Mouse (Mus musculus) stomach, embryonic 14.5 days (tissue): ENCODE measurements around the gene Zer1. TPM values are rescaled to one million over a fixed set of nuclear protein-coding genes. Genes with fewer than 3 reads are reported as not detected.
A peak's percentile ranks its signal among the peaks of the same experiment; 100 is the strongest.
"Not testable (repeated sequence)": the region's sequence is repeated elsewhere in the genome, so short reads cannot be mapped to it uniquely, and the experiment has no call there.

Experiments
- ATAC-seq: fragments of 200-750 bp; cut with Nextera tagmentation; 2 replicates; pipeline ENCODE4 v1.8.0; 2017; ENCODE audit warnings: low read depth, moderate TSS enrichment; ENCODE audit not compliant: insufficient number of reproducible peaks, insufficient read depth, low FRiP score
- H3K27ac ChIP-seq: fragments of 300-500 bp; sonication (generic); 2 replicates; pipeline ENCODE4 v1.5.1; 2014; ENCODE audit warnings: mild to moderate bottlenecking, low read length, moderate library complexity, mixed read lengths
- H3K27me3 ChIP-seq: fragments of 300-500 bp; sonication (generic); 2 replicates; pipeline ENCODE4 v1.6.1; 2014; ENCODE audit warnings: low read length, control low read depth, mixed read lengths; ENCODE audit not compliant: control insufficient read depth, insufficient read depth
- H3K36me3 ChIP-seq: fragments of 300-500 bp; sonication (generic); 2 replicates; pipeline ENCODE4 v1.6.1; 2014; ENCODE audit warnings: mild to moderate bottlenecking, control low read depth, low read length, moderate library complexity, mixed read lengths; ENCODE audit not compliant: control insufficient read depth, insufficient read depth
- H3K4me1 ChIP-seq: fragments of 300-500 bp; sonication (generic); 2 replicates; pipeline ENCODE4 v1.6.1; 2014; ENCODE audit warnings: low read length, control low read depth, mixed read lengths; ENCODE audit not compliant: control insufficient read depth, insufficient read depth
- H3K4me2 ChIP-seq: fragments of 300-500 bp; sonication (generic); replicated peaks from 2 replicates; pipeline ENCODE4 v1.6.1; 2014; ENCODE audit warnings: low read depth, low read length, control low read depth
- H3K4me3 ChIP-seq: fragments of 300-500 bp; sonication (generic); 2 replicates; pipeline ENCODE4 v1.5.1; 2014; ENCODE audit warnings: low read depth, low read length, control low read depth
- H3K9ac ChIP-seq: fragments of 300-500 bp; sonication (generic); replicated peaks from 2 replicates; pipeline ENCODE4 v1.6.1; 2014; ENCODE audit warnings: low read depth, mild to moderate bottlenecking, control low read depth, low read length, moderate library complexity, mixed read lengths
- H3K9me3 ChIP-seq: fragments of 300-500 bp; sonication (generic); 2 replicates; pipeline ENCODE4 v1.6.1; 2016; ENCODE audit warnings: low read depth, low read length, control low read depth; ENCODE audit not compliant: control insufficient read depth
- WGBS: fragments of 180-500 bp; shearing (Covaris S2); extraction: QIAGEN DNeasy Blood & Tissue Kit; methylation state at CpG from one replicate; pipeline ENCODE4 v1.1.7; 2014; 5-methylcytosine and 5-hydroxymethylcytosine counted together
- polyA plus RNA-seq: library from polyadenylated mRNA; unstranded; fragments of >200 nt; fragmentation: Nextera tagmentation; extraction: Ambion mirVana; gene quantifications from 2 replicates; pipeline ENCODE4 v1.2.1, GENCODE M21; 2014

Gene Zer1
- polyA plus RNA-seq, 1 experiment from 2014 or later, result 13.6 TPM

DNA sequence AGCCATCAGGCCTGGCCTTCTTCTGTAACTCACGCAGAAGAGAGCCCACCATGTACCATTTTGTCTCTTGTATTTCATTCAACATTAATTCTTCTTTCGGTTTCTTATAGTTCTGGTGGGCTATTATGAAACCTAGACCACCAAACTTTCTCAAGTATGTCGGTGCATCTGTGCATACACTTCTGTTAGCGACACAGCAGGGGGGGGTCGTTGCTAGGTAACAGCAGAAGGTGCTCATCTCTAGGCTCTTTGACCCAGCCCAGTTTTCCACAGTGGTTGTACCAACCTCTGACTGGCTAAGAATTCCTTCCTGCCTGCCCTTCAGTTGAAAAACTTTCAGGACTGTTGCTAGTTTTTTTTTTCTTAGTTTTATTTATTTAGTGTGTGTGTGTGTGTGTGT is 66.0 kb downstream of the Zer1 start:
- WGBS, result 64% methylated on average over 5 of the region's 5 CpGs
- H3K36me3 ChIP-seq, result no peaks in the 10 kb centered on the region

DNA sequence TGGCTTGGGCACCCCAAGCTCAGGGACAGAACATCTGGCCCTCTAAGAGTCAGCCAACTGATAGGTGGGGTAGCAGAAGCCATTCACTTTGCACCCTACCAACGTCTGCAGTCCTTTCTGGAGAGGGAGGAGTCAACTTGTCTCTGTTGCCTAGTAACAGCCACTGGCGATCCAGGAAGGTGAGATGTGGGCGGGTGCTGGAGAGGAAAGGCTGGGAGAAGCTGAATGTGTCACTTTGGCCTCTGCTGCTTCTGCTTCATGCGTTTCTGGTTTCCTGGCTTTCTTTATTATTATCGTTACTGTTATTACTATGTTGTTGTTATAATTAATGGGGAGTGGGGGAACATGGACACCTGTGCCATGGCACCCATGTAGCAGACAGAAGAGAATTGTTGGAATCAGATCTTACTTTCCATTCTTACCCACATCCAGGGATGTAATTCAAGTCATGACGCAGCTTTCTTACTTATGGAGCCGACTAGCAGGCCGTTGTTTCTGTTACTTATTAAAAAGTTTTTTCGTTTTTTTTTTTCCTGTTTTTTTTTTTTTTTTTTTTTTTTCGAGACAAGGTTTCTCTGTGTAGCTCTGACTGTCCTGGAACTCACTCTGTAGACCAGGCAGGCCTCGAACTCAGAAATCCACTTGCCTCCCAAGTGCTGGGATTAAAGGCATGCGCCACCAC is 67.0 kb downstream of the Zer1 start, which contains the start of gene Set:
TSS of gene Set (plus strand) at position 156 of the 682 bp plus-strand sequence.
- H3K27me3 ChIP-seq, result no peaks in the 10 kb centered on the region
- H3K9ac ChIP-seq, result no peak within 1 kb of the TSS
- H3K4me1 ChIP-seq, result peaks cover 7% of the 10 kb centered on the region; the same call in 1 of the 2 replicates
- H3K27ac ChIP-seq, result no peak within 1 kb of the TSS
- H3K4me3 ChIP-seq, result no peak within 1 kb of the TSS
- no peaks in the 10 kb centered on the region for H3K9me3 ChIP-seq
- WGBS, result 47% methylated on average over 12 of the region's 12 CpGs
- no peaks in the 10 kb centered on the region for H3K36me3 ChIP-seq
- no peak within 1 kb of the TSS for H3K4me2 ChIP-seq
- no peak for ATAC-seq

More for the DNA sequence above, 66.0 kb downstream of the Zer1 start:
- Histone ChIP-seq H3K4me1 (peaks cover 10% of the 10 kb centered on the region), H3K27ac (no peak overlapping the region), H3K4me2 (no peak overlapping the region), H3K4me3 (no peak overlapping the region), H3K27me3 (no peaks in the 10 kb centered on the region), H3K9ac (no peak overlapping the region), H3K9me3 (no peaks in the 10 kb centered on the region)
- no peak for ATAC-seq

DNA sequence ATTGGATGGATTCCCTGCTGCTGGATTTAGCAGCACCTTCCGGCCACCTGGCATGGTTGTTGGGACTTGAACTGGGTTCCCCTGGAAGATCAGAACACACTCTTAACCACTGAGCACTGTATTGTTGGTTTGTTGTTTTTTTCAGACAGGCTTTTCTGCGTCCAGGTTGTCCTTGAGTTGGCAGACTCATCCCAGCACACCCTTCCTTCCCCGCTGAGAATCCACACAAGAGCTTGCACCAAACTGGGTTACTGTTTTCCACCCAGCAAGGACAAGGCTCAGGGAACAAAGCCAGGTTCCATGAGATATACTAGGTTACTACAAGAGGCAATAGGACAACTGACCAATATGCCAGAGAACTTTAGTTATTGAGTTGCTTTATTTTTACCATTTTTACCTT is 67.6 kb downstream of the Zer1 start:
- Histone ChIP-seq H3K9ac (no peak overlapping the region), H3K4me3 (no peak overlapping the region), H3K36me3 (no peaks in the 10 kb centered on the region), H3K4me2 (no peak overlapping the region), H3K9me3 (no peaks in the 10 kb centered on the region), H3K27ac (no peak overlapping the region), H3K27me3 (no peaks in the 10 kb centered on the region), H3K4me1 (peaks cover 7% of the 10 kb centered on the region; the same call in 1 of the 2 replicates)
- 79% methylated on average over 3 of the region's 3 CpGs for WGBS
- ATAC-seq, result no peak

DNA sequence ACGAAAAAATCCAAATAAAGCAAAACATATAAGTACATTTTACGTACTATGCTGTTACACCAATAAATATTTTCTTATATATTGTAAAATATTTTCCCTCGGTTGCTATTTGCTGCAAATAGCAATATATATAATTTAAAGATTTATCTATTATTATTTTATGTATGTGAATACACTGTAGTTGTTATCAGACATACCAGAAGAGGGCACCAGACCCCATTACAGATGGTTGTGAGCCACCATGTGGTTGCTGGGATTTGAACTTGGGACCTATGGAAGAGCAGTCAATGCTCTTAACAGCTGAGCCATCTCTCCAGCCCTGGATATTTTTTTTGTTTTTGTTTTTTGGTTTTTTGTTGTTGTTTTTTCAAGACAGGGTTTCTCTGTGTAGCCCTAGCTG is 69.1 kb downstream of the Zer1 start:
- not testable (repeated sequence) for H3K27ac ChIP-seq, H3K4me2 ChIP-seq, H3K9me3 ChIP-seq, H3K4me3 ChIP-seq, H3K4me1 ChIP-seq, H3K9ac ChIP-seq, H3K27me3 ChIP-seq, ATAC-seq, H3K36me3 ChIP-seq
- 95% methylated on average over 3 of the region's 3 CpGs for WGBS

DNA sequence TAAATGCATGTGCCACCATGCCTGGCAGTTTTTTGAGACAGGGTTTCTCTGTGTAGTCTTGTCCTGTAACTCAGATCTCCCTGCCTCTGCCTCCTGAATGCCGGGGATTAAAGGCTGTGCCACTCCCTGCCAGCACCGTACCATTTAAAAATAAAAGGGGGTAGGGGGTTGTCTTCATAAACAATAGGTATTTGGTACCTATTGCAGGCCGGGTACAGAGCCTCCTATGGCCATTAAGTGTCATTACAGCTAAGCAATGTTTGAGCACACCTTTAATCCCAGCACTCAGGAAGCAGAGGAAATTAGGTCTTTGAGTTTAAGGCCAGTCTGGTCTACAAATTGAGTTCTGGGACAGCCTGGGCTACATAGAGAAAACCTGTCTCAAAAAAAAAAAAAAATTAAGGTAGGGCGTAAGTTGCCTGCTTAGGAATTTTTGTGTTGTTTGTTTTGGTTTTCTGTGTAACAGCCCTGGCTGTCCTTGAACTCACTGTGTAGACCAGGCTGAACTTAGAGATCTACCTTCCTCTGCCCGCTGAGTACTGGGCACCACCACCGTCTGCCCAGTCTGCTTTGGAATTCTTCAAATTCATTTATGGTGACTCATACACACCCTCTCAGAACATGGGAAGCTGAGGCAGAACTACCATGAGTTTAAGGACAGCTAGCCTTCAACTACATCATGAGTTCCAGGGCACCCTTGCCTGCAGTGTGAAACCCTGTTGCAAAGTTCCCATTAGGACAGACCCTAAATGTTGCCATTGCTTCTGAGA is 72.2 kb downstream of the Zer1 start:
- Histone ChIP-seq H3K4me1 (0 out of 2 replicates have a peak, but pooled peaks cover 1% of the 10 kb centered on the region), H3K4me2 (no peak overlapping the region), H3K27ac (no peak overlapping the region), H3K27me3 (no peaks in the 10 kb centered on the region), H3K9ac (no peak overlapping the region), H3K9me3 (no peaks in the 10 kb centered on the region), H3K36me3 (no peaks in the 10 kb centered on the region), H3K4me3 (no peak overlapping the region)
- ATAC-seq, result no peak
- 42% methylated on average over 6 of the region's 6 CpGs for WGBS

DNA sequence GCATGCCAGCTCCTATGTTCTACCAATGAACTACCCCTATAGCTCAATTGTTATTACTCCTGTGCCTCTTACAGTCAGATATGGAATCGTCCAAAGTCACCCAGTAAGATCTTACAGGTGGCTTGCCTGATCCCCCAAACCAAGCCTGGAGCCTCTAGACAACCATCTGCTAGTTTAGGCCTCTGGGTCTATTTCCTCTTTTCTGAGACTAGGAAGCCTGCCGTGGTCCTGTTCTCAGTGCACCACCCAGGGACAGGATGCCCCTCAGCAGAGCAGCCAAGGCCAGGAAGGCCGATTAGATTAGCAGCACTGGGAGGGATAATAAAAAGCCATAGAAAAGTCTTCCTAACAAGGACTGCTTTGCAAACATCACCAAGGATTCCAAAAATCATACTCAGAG is 74.6 kb downstream of the Zer1 start:
- Histone ChIP-seq H3K27me3 (no peaks in the 10 kb centered on the region), H3K9ac (no peak overlapping the region), H3K27ac (no peak overlapping the region), H3K4me2 (no peak overlapping the region), H3K4me1 (no peaks in the 10 kb centered on the region), H3K36me3 (no peaks in the 10 kb centered on the region), H3K9me3 (no peaks in the 10 kb centered on the region), H3K4me3 (no peak overlapping the region)
- ATAC-seq, result no peak
- WGBS, result 90% methylated on average over 3 of the region's 3 CpGs

DNA sequence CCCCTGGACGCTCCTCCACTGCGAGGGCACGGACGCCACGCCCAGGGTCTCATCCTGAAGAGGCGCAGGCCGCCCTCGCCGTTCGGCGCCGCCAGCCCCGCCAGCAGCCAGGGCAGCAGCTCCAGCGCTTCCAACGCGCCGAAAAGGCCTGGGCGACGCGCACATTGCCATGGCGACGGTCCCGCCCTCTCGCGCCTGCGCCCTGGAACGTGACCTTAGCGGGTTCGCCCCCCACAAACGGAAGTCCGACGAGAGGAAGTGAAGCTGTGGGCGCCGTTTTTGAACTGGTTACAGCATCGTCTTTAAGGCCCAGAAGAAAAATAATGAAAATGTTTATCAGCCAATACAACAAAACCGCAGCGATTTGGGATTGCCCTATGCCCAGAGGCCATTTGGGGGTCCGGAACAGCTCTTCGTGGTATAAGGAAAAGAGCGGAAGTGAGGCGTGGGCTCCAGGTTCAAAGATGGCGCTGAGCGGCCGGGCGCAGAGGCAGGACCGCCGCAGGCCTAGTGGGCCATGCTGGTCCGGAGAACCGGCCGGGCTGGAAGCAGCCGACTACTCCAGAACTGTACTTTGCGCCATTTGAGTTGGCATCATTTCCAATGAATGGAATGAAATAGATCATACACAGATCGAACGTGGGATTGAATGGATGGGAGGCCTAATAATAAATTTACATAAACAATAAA is 75.5 kb downstream of the Zer1 start, which contains the start of gene Wdr34:
TSS of gene Wdr34 (minus strand) at position 183 of the 690 bp plus-strand sequence.
- Histone ChIP-seq H3K9me3 (no peaks in the 10 kb centered on the region), H3K4me3 (peak within 1 kb of the TSS; percentile 59), H3K36me3 (no peaks in the 10 kb centered on the region), H3K4me2 (peak within 1 kb of the TSS; percentile 68), H3K27ac (peak within 1 kb of the TSS; percentile 93), H3K4me1 (no peaks in the 10 kb centered on the region), H3K27me3 (no peaks in the 10 kb centered on the region), H3K9ac (peak within 1 kb of the TSS; percentile 57)
- 1% methylated on average over 54 of the region's 54 CpGs for WGBS
- peak; percentile 92 for ATAC-seq

DNA sequence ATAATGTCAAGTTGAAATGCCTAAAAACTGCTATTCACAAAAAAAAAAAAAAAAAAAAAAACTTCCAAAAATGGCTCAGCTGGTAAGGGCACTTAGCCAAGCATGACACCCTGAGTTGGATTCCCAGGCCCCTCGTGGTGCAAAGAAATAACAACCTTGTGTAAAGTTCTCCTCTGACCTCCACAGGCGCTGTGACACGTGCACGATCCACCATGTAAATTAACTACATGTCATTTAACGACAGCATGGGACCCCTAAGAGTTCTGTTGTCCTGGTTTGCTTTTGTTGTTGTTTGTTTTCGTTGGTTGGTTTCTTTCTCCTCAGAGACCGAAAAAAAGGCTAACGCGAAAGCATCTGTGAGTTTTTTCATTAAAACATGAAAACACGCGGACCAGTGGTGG is 76.3 kb downstream of the Zer1 start:
- ATAC-seq, result no peak
- 61% methylated on average over 11 of the region's 11 CpGs for WGBS
- H3K4me2 ChIP-seq, result peak overlapping the region; percentile 68
- no peak overlapping the region; the same call in 1 of the 2 replicates for H3K27ac ChIP-seq
- no peaks in the 10 kb centered on the region for H3K36me3 ChIP-seq
- no peaks in the 10 kb centered on the region for H3K4me1 ChIP-seq
- no peaks in the 10 kb centered on the region for H3K27me3 ChIP-seq
- H3K9ac ChIP-seq, result peak overlapping the region; percentile 57
- no peaks in the 10 kb centered on the region for H3K9me3 ChIP-seq
- peak overlapping the region; percentile 59 for H3K4me3 ChIP-seq
